Mouse (Mus musculus): ENCODE measurements around the gene Lgr6. TPM values are rescaled to one million over a fixed set of nuclear protein-coding genes. Genes with fewer than 3 reads are reported as not detected.
A peak's percentile ranks its signal among the peaks of the same experiment; 100 is the strongest.

The Lgr6 gene
- polyA plus RNA-seq, 1 experiment from 2014 or later, result 0.49 TPM

DNA sequence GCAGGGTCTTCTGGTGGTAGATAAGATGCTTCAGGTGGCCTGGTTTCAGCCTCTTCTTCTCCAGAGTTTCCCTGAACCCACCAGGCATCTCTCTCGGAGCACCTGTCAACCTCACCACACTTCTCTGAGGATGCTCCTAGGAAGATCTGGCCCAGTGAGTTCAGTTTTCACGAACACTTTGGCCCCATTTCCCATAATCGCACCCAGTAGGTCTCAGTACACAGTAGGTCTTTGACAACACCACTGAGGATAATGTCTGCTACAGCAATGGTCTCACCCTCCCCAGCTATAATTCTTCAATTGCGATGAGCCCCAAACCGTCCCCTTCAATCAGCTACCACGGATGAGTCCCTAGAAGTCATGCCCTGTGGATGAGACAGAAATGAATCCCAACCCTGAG is 7.6 kb downstream of the Lgr6 start:
- WGBS, result 90% methylated on average over 6 of the region's 6 CpGs
- Histone ChIP-seq H3K27ac (replicated peaks; ENCODE audit: low read depth, low read length) (no peak overlapping the region), H3K9ac (ENCODE audit: low read length) (no peak overlapping the region), H3K4me1 (ENCODE audit: control insufficient read depth, insufficient read depth, low read length) (no peaks in the 10 kb centered on the region), H3K9me3 (ENCODE audit: control insufficient read depth, low read length) (no peaks in the 10 kb centered on the region), H3K36me3 (ENCODE audit: control insufficient read depth, insufficient read depth, low read length) (no peaks in the 10 kb centered on the region), H3K27me3 (ENCODE audit: control insufficient read depth, insufficient read depth, low read length) (peaks cover 9% of the 10 kb centered on the region), H3K4me2 (ENCODE audit: low read depth, severe bottlenecking) (no peak overlapping the region), H3K4me3 (ENCODE audit: low read depth, low read length) (no peak overlapping the region)
- DNase-seq (ENCODE audit: low spot score), result no peak
- no peak for ATAC-seq (ENCODE audit: insufficient number of reproducible peaks, low FRiP score, low TSS enrichment, low read depth)

DNA sequence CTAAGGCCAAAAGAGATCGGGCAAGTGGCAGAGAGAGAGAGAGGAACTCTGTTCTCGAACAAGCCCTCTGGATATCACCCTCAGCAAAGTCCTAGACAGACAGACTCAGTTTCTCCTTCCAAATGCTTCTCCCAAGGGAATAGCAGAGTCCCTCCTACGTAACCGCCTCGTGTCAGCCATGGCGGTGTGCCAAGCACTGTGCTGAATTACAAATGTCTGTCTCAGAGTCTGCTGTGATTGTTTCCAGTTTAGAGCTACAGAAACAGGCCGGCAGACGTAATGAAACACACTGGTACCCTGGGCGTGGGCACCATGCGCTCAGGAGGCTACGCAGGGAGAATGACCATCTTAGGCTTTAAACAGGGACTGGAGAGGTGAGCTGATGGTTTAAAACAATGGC is 8.8 kb downstream of the Lgr6 start:
- Histone ChIP-seq H3K27ac (replicated peaks; ENCODE audit: low read depth, low read length) (no peak overlapping the region), H3K9ac (ENCODE audit: low read length) (no peak overlapping the region), H3K27me3 (ENCODE audit: control insufficient read depth, insufficient read depth, low read length) (peaks cover 6% of the 10 kb centered on the region), H3K4me2 (ENCODE audit: low read depth, severe bottlenecking) (no peak overlapping the region), H3K36me3 (ENCODE audit: control insufficient read depth, insufficient read depth, low read length) (no peaks in the 10 kb centered on the region), H3K4me1 (ENCODE audit: control insufficient read depth, insufficient read depth, low read length) (no peaks in the 10 kb centered on the region), H3K9me3 (ENCODE audit: control insufficient read depth, low read length) (no peaks in the 10 kb centered on the region), H3K4me3 (ENCODE audit: low read depth, low read length) (no peak overlapping the region)
- DNase-seq (ENCODE audit: low spot score), result no peak
- 86% methylated on average over 11 of the region's 11 CpGs for WGBS
- no peak for ATAC-seq (ENCODE audit: insufficient number of reproducible peaks, low FRiP score, low TSS enrichment, low read depth)

DNA sequence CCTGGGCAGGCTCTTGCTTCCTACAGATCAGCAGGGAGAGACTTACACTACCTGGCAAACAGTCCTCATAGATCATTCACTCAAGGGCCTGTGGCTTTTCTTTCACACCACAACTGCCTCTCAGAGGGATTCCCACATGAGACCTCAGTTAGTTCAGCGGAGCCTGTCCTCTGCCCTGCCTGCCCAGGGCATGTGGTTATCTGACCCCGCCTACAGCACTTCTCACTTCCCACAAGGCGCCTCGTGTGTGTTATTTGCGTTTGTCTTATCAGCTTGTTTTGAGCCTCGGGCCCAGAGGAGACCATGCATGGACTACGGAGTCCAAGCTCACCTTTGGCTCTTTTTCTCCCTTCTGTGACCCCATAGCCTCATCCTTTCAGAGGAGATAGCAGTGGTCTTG is 9.9 kb downstream of the Lgr6 start:
- WGBS, result 38% methylated on average over 7 of the region's 7 CpGs

DNA sequence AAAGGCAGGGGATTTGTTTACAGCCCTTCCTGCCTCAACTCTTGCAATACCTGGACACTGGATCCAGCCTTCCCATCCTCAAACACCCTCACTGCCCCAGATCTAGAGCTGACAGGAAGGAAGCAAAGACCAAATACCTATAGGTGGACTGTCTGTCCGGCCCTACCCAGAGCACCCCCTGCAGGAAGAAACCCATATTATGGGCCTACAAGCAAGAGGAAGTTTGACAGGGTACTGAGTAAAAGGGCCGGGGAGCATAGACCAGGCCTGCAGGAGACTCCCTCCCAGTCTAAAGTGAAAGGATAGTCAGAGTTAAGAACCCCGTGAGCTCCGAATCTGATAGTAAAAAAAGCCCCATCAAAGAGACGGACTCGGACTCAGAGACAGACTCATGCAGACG is 10.4 kb downstream of the Lgr6 start:
- no peak for ATAC-seq (ENCODE audit: insufficient number of reproducible peaks, low FRiP score, low TSS enrichment, low read depth)
- H3K4me3 ChIP-seq (ENCODE audit: low read depth, low read length), result no peak overlapping the region
- no peaks in the 10 kb centered on the region for H3K27me3 ChIP-seq (ENCODE audit: control insufficient read depth, insufficient read depth, low read length)
- H3K4me1 ChIP-seq (ENCODE audit: control insufficient read depth, insufficient read depth, low read length), result no peaks in the 10 kb centered on the region
- DNase-seq (ENCODE audit: low spot score), result no peak
- no peak overlapping the region for H3K9ac ChIP-seq (ENCODE audit: low read length)
- H3K36me3 ChIP-seq (ENCODE audit: control insufficient read depth, insufficient read depth, low read length), result no peaks in the 10 kb centered on the region
- no peaks in the 10 kb centered on the region for H3K9me3 ChIP-seq (ENCODE audit: control insufficient read depth, low read length)
- WGBS, result 66% methylated on average over 7 of the region's 7 CpGs
- no peak overlapping the region for H3K4me2 ChIP-seq (ENCODE audit: low read depth, severe bottlenecking)
- H3K27ac ChIP-seq (replicated peaks; ENCODE audit: low read depth, low read length), result no peak overlapping the region

More for the DNA sequence above, 9.9 kb downstream of the Lgr6 start:
- Histone ChIP-seq H3K4me3 (ENCODE audit: low read depth, low read length) (no peak overlapping the region), H3K36me3 (ENCODE audit: control insufficient read depth, insufficient read depth, low read length) (no peaks in the 10 kb centered on the region), H3K9me3 (ENCODE audit: control insufficient read depth, low read length) (no peaks in the 10 kb centered on the region), H3K27ac (replicated peaks; ENCODE audit: low read depth, low read length) (no peak overlapping the region), H3K4me1 (ENCODE audit: control insufficient read depth, insufficient read depth, low read length) (no peaks in the 10 kb centered on the region), H3K4me2 (ENCODE audit: low read depth, severe bottlenecking) (no peak overlapping the region), H3K27me3 (ENCODE audit: control insufficient read depth, insufficient read depth, low read length) (no peaks in the 10 kb centered on the region; the same call in 1 of the 2 replicates), H3K9ac (ENCODE audit: low read length) (no peak overlapping the region)
- no peak for DNase-seq (ENCODE audit: low spot score)
- no peak for ATAC-seq (ENCODE audit: insufficient number of reproducible peaks, low FRiP score, low TSS enrichment, low read depth)

DNA sequence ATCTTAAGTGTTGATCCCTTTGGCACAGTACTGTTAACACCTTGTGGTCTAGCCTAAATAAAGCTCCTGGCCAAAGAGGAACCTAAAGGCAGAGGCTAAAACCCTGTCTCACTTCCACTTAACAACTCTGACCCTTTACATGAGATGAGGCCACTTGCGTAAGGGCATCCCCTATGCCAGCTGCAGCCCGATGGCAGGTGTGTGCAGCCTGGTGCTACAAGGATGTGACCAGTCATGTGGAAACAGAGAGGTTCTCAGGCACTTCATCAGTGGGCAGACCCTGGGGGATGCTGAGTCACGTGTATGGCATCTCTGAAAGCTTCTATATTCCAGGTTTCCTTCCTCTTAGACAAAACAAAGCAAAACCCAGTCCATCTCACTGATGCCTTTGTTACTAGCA is 14.2 kb downstream of the Lgr6 start:
- no peak overlapping the region for H3K4me2 ChIP-seq (ENCODE audit: low read depth, severe bottlenecking)
- WGBS, result 76% methylated on average over 3 of the region's 3 CpGs
- H3K27ac ChIP-seq (replicated peaks; ENCODE audit: low read depth, low read length), result no peak overlapping the region
- no peaks in the 10 kb centered on the region for H3K36me3 ChIP-seq (ENCODE audit: control insufficient read depth, insufficient read depth, low read length)
- no peaks in the 10 kb centered on the region for H3K4me1 ChIP-seq (ENCODE audit: control insufficient read depth, insufficient read depth, low read length)
- ATAC-seq (ENCODE audit: insufficient number of reproducible peaks, low FRiP score, low TSS enrichment, low read depth) (no peak), DNase-seq (ENCODE audit: low spot score) (no peak)
- no peaks in the 10 kb centered on the region for H3K9me3 ChIP-seq (ENCODE audit: control insufficient read depth, low read length)
- H3K9ac ChIP-seq (ENCODE audit: low read length), result no peak overlapping the region
- peaks cover 8% of the 10 kb centered on the region for H3K27me3 ChIP-seq (ENCODE audit: control insufficient read depth, insufficient read depth, low read length)
- H3K4me3 ChIP-seq (ENCODE audit: low read depth, low read length), result no peak overlapping the region

DNA sequence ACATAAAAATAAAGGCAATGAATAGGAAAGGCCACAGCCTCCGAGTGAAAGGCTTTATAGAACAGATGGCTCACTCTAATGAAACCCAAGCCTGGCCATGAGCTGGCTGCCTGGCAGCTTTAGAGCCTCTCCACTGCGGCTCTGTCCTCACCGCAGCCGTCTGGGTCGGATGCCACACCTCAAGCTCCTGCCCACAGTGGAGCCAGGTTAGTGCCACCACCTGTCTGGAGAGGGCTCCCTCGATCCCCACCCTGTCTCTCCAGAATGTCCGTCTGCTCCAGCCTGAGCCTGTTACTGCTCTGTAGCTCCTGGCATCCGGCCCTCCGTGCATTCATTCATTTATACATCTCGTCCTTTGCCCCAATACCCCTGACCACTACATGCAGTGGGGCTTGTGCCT is 15.4 kb downstream of the Lgr6 start:
- Histone ChIP-seq H3K27me3 (ENCODE audit: control insufficient read depth, insufficient read depth, low read length) (peaks cover 19% of the 10 kb centered on the region), H3K4me1 (ENCODE audit: control insufficient read depth, insufficient read depth, low read length) (peaks cover 2% of the 10 kb centered on the region; the same call in 1 of the 2 replicates), H3K4me3 (ENCODE audit: low read depth, low read length) (no peak overlapping the region), H3K9ac (ENCODE audit: low read length) (no peak overlapping the region), H3K27ac (replicated peaks; ENCODE audit: low read depth, low read length) (no peak overlapping the region), H3K4me2 (ENCODE audit: low read depth, severe bottlenecking) (no peak overlapping the region), H3K9me3 (ENCODE audit: control insufficient read depth, low read length) (no peaks in the 10 kb centered on the region), H3K36me3 (ENCODE audit: control insufficient read depth, insufficient read depth, low read length) (no peaks in the 10 kb centered on the region)
- no peak for ATAC-seq (ENCODE audit: insufficient number of reproducible peaks, low FRiP score, low TSS enrichment, low read depth)
- WGBS, result 78% methylated on average over 10 of the region's 10 CpGs
- DNase-seq (ENCODE audit: low spot score), result no peak

DNA sequence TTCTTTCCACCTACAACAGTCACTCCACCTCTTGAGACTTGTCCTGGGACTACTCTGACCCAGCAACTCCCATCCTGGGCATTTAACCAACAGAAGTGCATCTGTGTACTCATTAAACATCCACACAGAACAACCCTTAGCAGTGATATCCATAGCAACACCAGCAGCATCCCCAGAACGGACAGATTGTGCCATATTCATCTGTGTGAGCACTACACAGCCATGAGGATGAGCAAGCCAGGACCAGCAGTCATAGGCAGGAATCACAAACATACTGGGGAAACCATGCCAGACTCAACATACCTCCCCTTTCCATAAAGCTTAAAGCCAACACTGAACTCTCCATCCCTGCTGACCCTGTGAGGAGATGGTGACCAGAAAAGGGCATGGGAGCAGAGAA is 17.7 kb downstream of the Lgr6 start:
- Histone ChIP-seq H3K4me2 (ENCODE audit: low read depth, severe bottlenecking) (no peak overlapping the region), H3K4me1 (ENCODE audit: control insufficient read depth, insufficient read depth, low read length) (peaks cover 2% of the 10 kb centered on the region), H3K36me3 (ENCODE audit: control insufficient read depth, insufficient read depth, low read length) (no peaks in the 10 kb centered on the region), H3K27me3 (ENCODE audit: control insufficient read depth, insufficient read depth, low read length) (peaks cover 28% of the 10 kb centered on the region), H3K4me3 (ENCODE audit: low read depth, low read length) (no peak overlapping the region), H3K9me3 (ENCODE audit: control insufficient read depth, low read length) (no peaks in the 10 kb centered on the region), H3K27ac (replicated peaks; ENCODE audit: low read depth, low read length) (no peak overlapping the region), H3K9ac (ENCODE audit: low read length) (no peak overlapping the region)
- no peak for DNase-seq (ENCODE audit: low spot score)
- ATAC-seq (ENCODE audit: insufficient number of reproducible peaks, low FRiP score, low TSS enrichment, low read depth), result no peak
- WGBS, result 81% methylated on average over 1 of the region's 1 CpGs

DNA sequence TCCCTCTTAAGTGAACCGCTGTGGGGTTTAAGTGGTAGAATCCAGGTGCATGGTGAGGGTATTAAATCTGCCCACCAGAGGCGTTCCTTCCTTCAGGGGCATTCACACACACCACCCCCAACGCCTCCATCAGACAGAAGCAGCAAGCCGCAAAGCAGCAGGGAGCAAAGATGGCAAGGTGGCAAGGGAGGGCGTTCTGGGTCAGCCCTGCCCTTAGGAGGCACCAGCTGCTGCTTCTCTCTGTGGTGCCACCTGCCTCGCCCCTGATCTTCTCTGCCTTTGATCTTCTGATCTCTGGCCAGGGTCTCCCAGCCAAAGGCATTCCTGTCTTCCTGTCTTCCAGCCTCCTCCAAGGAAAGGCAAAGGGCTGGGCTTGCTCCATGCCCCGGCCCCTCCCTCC is 19.1 kb downstream of the Lgr6 start:
- 18% methylated on average over 7 of the region's 7 CpGs for WGBS
- no peak overlapping the region for H3K27ac ChIP-seq (replicated peaks; ENCODE audit: low read depth, low read length)

DNA sequence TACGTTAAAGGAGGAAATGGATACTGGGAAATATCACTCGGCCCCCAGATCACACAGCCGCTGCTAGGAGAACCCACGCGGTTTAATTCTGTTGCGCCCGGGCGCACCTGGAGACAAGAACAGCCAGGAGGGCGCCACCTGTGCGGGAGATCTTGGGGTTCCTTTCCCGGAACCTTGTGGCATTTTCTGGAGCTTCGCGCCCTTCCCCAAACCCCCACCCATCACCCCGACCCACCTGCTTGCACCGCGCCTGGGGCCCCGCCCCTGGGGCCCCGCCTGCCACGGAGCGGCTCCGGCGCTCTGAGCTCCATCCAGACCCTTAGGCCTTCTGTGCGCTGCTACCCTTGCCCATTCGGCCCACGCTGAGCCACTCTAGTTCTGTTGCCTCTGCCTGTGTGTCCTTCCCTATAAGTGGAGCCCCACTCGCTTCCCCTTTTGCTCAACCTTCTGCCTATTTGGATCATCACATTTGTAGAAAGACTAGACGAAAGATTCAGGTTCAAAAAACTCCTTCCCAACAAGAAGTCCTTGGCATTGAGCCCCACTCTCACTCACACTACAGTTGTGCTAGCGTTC is 19.7 kb downstream of the Lgr6 start:
- Histone ChIP-seq H3K4me2 (ENCODE audit: low read depth, severe bottlenecking) (peak overlapping the region; percentile 25; the same call in 1 of the 2 replicates), H3K27ac (replicated peaks; ENCODE audit: low read depth, low read length) (no peak overlapping the region), H3K4me1 (ENCODE audit: control insufficient read depth, insufficient read depth, low read length) (peaks cover 2% of the 10 kb centered on the region), H3K4me3 (ENCODE audit: low read depth, low read length) (no peak overlapping the region), H3K9me3 (ENCODE audit: control insufficient read depth, low read length) (no peaks in the 10 kb centered on the region), H3K27me3 (ENCODE audit: control insufficient read depth, insufficient read depth, low read length) (peaks cover 28% of the 10 kb centered on the region), H3K36me3 (ENCODE audit: control insufficient read depth, insufficient read depth, low read length) (no peaks in the 10 kb centered on the region), H3K9ac (ENCODE audit: low read length) (no peak overlapping the region)
- WGBS, result 9% methylated on average over 25 of the region's 28 CpGs
- ATAC-seq (ENCODE audit: insufficient number of reproducible peaks, low FRiP score, low TSS enrichment, low read depth) (no peak), DNase-seq (ENCODE audit: low spot score) (no peak)

More for the DNA sequence above, 19.1 kb downstream of the Lgr6 start:
- Histone ChIP-seq H3K36me3 (ENCODE audit: control insufficient read depth, insufficient read depth, low read length) (no peaks in the 10 kb centered on the region), H3K27me3 (ENCODE audit: control insufficient read depth, insufficient read depth, low read length) (peaks cover 28% of the 10 kb centered on the region), H3K4me3 (ENCODE audit: low read depth, low read length) (no peak overlapping the region), H3K9ac (ENCODE audit: low read length) (no peak overlapping the region), H3K9me3 (ENCODE audit: control insufficient read depth, low read length) (no peaks in the 10 kb centered on the region), H3K4me1 (ENCODE audit: control insufficient read depth, insufficient read depth, low read length) (peaks cover 2% of the 10 kb centered on the region), H3K4me2 (ENCODE audit: low read depth, severe bottlenecking) (no peak overlapping the region)
- ATAC-seq (ENCODE audit: insufficient number of reproducible peaks, low FRiP score, low TSS enrichment, low read depth) (no peak), DNase-seq (ENCODE audit: low spot score) (no peak)

Data from limb, embryonic 11.5 days (tissue).